Mouse (Mus musculus): ENCODE measurements around the gene Sgk1. TPM values are rescaled to one million over a fixed set of nuclear protein-coding genes. Genes with fewer than 3 reads are reported as not detected.

The Sgk1 gene
- total and polyA plus RNA-seq, 3 experiments, result 0.76 to 16.0 (median 4.3) TPM

DNA sequence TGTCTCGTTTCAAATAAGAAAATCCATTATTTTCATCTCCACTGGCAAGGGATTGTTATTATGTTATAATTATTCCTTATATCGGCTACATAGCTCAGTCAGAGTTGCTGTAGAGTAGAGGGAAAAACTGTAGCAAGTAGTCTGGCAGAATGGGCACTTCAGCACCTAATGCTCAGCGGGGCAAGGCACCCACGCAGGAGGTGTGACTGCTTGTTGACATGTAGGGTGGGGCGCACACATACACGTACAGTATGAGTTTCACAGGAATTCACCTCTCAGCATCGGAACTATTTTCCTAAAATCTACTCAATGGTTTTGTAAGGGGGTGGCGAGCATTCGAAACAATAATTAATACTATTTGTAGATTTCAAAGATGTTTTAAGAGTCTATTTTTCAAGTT, 28.4 kb downstream of the Sgk1 start:
- no peak for DNase-seq (ENCODE audit: extremely low read depth)
- no peaks in the 10 kb centered on the region for H3K9me3 ChIP-seq (replicated peaks; ENCODE audit: low read length)
- H3K4me2 ChIP-seq (ENCODE audit: insufficient read depth, low read depth, poor library complexity, severe bottlenecking), result no peak overlapping the region
- H3K4me3 ChIP-seq (replicated peaks in 1 of 3; ENCODE audit: low read depth in 2 of 3, low read length in 2 of 3, poor library complexity in 1 of 3), result no peak overlapping the region
- in situ Hi-C loops (cut with MboI; ENCODE audit: low pct_ligation_motif_present, low pct_unique_long_range_greater_than_20kb, low sequenced_read_pairs) (no loop called here), dilution Hi-C loops (cut with MboI; ENCODE audit: extremely low pct_ligation_motif_present, extremely low pct_unique_long_range_greater_than_20kb, low sequenced_read_pairs) (no loop called here)
- no peaks in the 10 kb centered on the region for H3K79me2 ChIP-seq (replicated peaks; ENCODE audit: control insufficient read depth, extremely low read depth, insufficient read depth, poor library complexity, severe bottlenecking)
- no peak overlapping the region for H3K27ac ChIP-seq (ENCODE audit: insufficient read depth, low read depth)
- H3K36me3 ChIP-seq (replicated peaks in 1 of 2; ENCODE audit: control insufficient read depth in 1 of 2, insufficient read depth in 1 of 2, low read length in 1 of 2), result no peaks in the 10 kb centered on the region
- no peak overlapping the region for H3K9ac ChIP-seq (ENCODE audit: insufficient read depth, low read depth)
- H3K4me1 ChIP-seq (ENCODE audit: control insufficient read depth in 1 of 2, insufficient read depth in 2 of 2), result peaks cover 0 to 22% of the 10 kb centered on the region in 2 experiments; a peak in 2 of 4 replicates
- TF ChIP-seq ELF1 (IDR thresholded peaks at IDR 0.05; ENCODE audit: low read depth, low read length) (no peak), IRF4 (IDR thresholded peaks at IDR 0.05; ENCODE audit: low read depth, low read length) (no peak), CTCF (conservative IDR thresholded peaks at IDR 0.05 in 1 of 2, IDR thresholded peaks at IDR 0.05 in 1 of 2; ENCODE audit: low read depth in 2 of 2, low read length in 2 of 2) (no peak), USF2 (conservative IDR thresholded peaks at IDR 0.05; ENCODE audit: low read depth, low read length) (no peak), NRF1 (IDR thresholded peaks at IDR 0.05; ENCODE audit: low read depth, low read length) (no peak), POLR2A (IDR thresholded peaks at IDR 0.05; ENCODE audit: low read depth, low read length) (no peak)
- H3K27me3 ChIP-seq (replicated peaks), result no peaks in the 10 kb centered on the region

DNA sequence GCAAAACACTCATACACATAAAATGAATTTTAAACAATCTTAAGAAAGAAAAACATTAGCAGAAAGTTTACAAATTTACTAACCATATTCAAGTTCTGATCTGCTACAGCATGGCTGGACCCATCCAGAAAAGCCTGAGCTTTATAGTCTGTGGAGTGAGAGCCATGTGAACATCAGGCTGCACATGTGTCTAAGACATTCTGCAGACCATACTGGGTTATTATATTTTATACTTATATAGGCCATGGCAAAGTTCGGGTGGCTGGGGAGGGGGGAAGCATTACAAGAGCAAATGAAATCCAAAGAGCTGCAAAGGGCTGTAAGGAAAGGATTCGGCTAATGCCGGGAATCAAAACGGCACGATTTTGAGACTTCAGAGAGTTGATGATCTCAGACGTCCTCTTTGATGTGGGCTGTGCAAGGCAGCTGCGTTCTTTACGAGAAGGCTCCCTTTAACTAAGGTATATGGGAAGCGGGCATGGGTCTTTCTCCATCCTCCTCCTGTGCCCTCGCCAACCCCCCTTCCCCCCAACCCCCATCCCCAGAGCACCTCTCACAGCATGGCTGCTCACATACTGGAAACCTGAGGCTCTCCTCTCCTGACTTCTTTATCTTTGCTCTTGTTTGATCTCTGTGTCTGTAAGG, 29.4 kb downstream of the Sgk1 start:
- DNase-seq (ENCODE audit: extremely low read depth), result no peak
- H3K4me1 ChIP-seq (ENCODE audit: control insufficient read depth in 1 of 2, insufficient read depth in 2 of 2), result peaks cover 0 to 22% of the 10 kb centered on the region in 2 experiments; a peak in 2 of 4 replicates
- in situ Hi-C loops (cut with MboI; ENCODE audit: low pct_ligation_motif_present, low pct_unique_long_range_greater_than_20kb, low sequenced_read_pairs) (no loop called here), dilution Hi-C loops (cut with MboI; ENCODE audit: extremely low pct_ligation_motif_present, extremely low pct_unique_long_range_greater_than_20kb, low sequenced_read_pairs) (no loop called here)
- H3K9me3 ChIP-seq (replicated peaks; ENCODE audit: low read length), result no peaks in the 10 kb centered on the region
- no peak overlapping the region for H3K27ac ChIP-seq (ENCODE audit: insufficient read depth, low read depth)
- no peak overlapping the region for H3K9ac ChIP-seq (ENCODE audit: insufficient read depth, low read depth)
- no peaks in the 10 kb centered on the region for H3K27me3 ChIP-seq (replicated peaks)
- no peak overlapping the region for H3K4me3 ChIP-seq (replicated peaks in 1 of 3; ENCODE audit: low read depth in 2 of 3, low read length in 2 of 3, poor library complexity in 1 of 3)
- no peak overlapping the region for H3K4me2 ChIP-seq (ENCODE audit: insufficient read depth, low read depth, poor library complexity, severe bottlenecking)
- no peaks in the 10 kb centered on the region for H3K79me2 ChIP-seq (replicated peaks; ENCODE audit: control insufficient read depth, extremely low read depth, insufficient read depth, poor library complexity, severe bottlenecking)
- H3K36me3 ChIP-seq (replicated peaks in 1 of 2; ENCODE audit: control insufficient read depth in 1 of 2, insufficient read depth in 1 of 2, low read length in 1 of 2), result no peaks in the 10 kb centered on the region
- TF ChIP-seq SIN3A (IDR thresholded peaks at IDR 0.05; ENCODE audit: low read length), result no peak
- TF ChIP-seq MAX (IDR thresholded peaks at IDR 0.05; ENCODE audit: low read length), result no peak
- no peak for TF ChIP-seq IRF4 (IDR thresholded peaks at IDR 0.05; ENCODE audit: low read depth, low read length)
- TF ChIP-seq NRF1 (IDR thresholded peaks at IDR 0.05; ENCODE audit: low read depth, low read length), result no peak
- TF ChIP-seq USF1 (IDR thresholded peaks at IDR 0.05; ENCODE audit: low read depth, low read length), result no peak
- no peak for TF ChIP-seq MXI1 (IDR thresholded peaks at IDR 0.05; ENCODE audit: low read depth, low read length)
- no peak for TF ChIP-seq UBTF (IDR thresholded peaks at IDR 0.05; ENCODE audit: low read depth, low read length)
- no peak for TF ChIP-seq SMC3 (IDR thresholded peaks at IDR 0.05; ENCODE audit: low read depth, low read length)
- no peak for TF ChIP-seq ZC3H11A (IDR thresholded peaks at IDR 0.05; ENCODE audit: low read depth, low read length)
- no peak for TF ChIP-seq ZMIZ1 (IDR thresholded peaks at IDR 0.05; ENCODE audit: low read depth, low read length)
- TF ChIP-seq POLR2AphosphoS2 (IDR thresholded peaks at IDR 0.05; ENCODE audit: low read depth, low read length), result no peak

Data from CH12.LX (cell line).